Comparison of ENCODE assay signal across 24 mouse cellular contexts in the genomic region with DNA sequence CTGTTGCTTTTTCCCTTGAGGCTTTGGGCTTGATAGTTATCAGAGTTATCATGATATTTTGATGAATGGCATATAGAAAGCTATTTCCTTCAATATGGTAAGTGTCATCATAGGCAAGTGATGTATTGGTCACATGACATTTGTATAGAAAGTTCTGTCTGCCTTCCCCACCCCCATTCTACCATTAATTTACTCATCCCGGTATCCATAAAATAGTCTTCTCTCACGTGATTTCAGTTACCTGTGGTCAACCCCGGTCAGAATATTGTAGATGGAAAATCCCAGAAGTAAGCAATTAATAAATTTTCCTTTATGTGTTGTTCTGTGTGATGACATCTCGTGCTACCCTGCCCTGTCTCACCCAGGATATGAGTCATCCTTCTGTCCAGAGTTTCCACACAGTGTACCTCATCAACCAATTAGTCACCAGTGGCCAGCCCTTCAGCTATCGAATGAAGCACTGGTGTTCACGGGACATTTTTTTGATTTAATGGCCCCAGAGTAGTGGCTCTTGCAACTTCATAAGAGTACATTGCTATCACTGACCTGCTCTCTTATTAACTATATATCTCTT.
DNase-seq lines count a peak whose midpoint lies in the region; ATAC-seq and TF ChIP-seq lines count a peak whose summit lies in the region.
"Had no signal": no experiment of that assay in that cellular context is flagged by ENCODE, and none has a peak within 500 bp of the region (broad histone marks: within the 10 kb centered on the region; RNA-seq: fewer than 3 reads in every experiment).

No protein-coding gene starts in this region.

- H3K27me3 ChIP-seq in stomach, postnatal 0 days (ENCODE audit: control insufficient read depth, insufficient read depth, low read length), result no peaks in the 10 kb centered on the region
- H3K27me3 ChIP-seq: embryonic facial prominence, embryonic 15.5 days; forebrain, embryonic 15.5 days; hindbrain, embryonic 12.5 days; Patski had no signal

- no peak overlapping the region for H3K27ac ChIP-seq in stomach, postnatal 0 days (replicated peaks)
- H3K27ac ChIP-seq: embryonic facial prominence, embryonic 15.5 days; forebrain, embryonic 15.5 days; heart, embryonic 10.5 days; hindbrain, embryonic 12.5 days had no signal

- 0 out of 2 replicates have a peak, but pooled peaks have one; percentile 61 for ATAC-seq in stomach, postnatal 0 days (ENCODE audit: low FRiP score, low TSS enrichment)
- ATAC-seq: activated CD4-positive, CD25-positive, alpha-beta regulatory T cell, adult 4 months; forebrain, embryonic 15.5 days; hindbrain, embryonic 16.5 days; inflammation-experienced regulatory T-cells, adult 6 months; Patski had no signal

- no peak for TF ChIP-seq EP300 in stomach, postnatal 0 days (optimal IDR thresholded peaks at IDR 0.05)

- TF ChIP-seq CTCF in stomach, postnatal 0 days (IDR thresholded peaks at IDR 0.05; ENCODE audit: low read depth), result no peak

- no peaks in the 10 kb centered on the region for H3K4me1 ChIP-seq in stomach, postnatal 0 days (replicated peaks; ENCODE audit: control insufficient read depth, insufficient read depth)
- H3K4me1 ChIP-seq: forebrain, embryonic 15.5 days had no signal

- H3K4me2 ChIP-seq in stomach, postnatal 0 days (replicated peaks; ENCODE audit: low read depth), result no peak overlapping the region
- H3K4me2 ChIP-seq: embryonic facial prominence, embryonic 15.5 days; forebrain, embryonic 15.5 days; hindbrain, embryonic 12.5 days had no signal

- DNase-seq in 3134 (ENCODE audit: extremely low read depth, insufficient read length, low spot score) (peak; percentile 59), 3T3-L1 (ENCODE audit: low read depth, low spot score) (peak; percentile 87), MN1 (ENCODE audit: low spot score) (peak; percentile 24)
- DNase-seq in stomach, postnatal 0 days (ENCODE audit: low spot score), result no peak
- DNase-seq in lung, postnatal 36 days, result no peak
- DNase-seq in layer of hippocampus, adult 9-10 months (ENCODE audit: low spot score), result no peak
- DNase-seq: cerebellum, adult 11 months; cerebellum, adult 8-10 months; cerebellum, postnatal 14 days; embryo, embryonic 11 days; gastrocnemius, postnatal 10 days; heart, adult 18-20 months; heart, postnatal 10 days; heart, postnatal 4 days; kidney, adult 11 months had no signal

- H3K4me3 ChIP-seq in stomach, postnatal 0 days (ENCODE audit: low read depth, low read length), result no peak overlapping the region
- H3K4me3 ChIP-seq: embryonic facial prominence, embryonic 15.5 days; forebrain, embryonic 15.5 days; heart, embryonic 10.5 days; hindbrain, embryonic 12.5 days had no signal

- 71% methylated on average over 6 of the region's 6 CpGs for whole genome bisulfite sequencing in stomach, postnatal 0 days

- H3K9ac ChIP-seq in stomach, postnatal 0 days (ENCODE audit: low read length), result no peak overlapping the region
- H3K9ac ChIP-seq: embryonic facial prominence, embryonic 15.5 days; forebrain, embryonic 15.5 days; hindbrain, embryonic 12.5 days had no signal

- no peaks in the 10 kb centered on the region for H3K36me3 ChIP-seq in stomach, postnatal 0 days (ENCODE audit: control insufficient read depth, insufficient read depth, low read length)
- H3K36me3 ChIP-seq: embryonic facial prominence, embryonic 15.5 days; forebrain, embryonic 15.5 days; G1E; heart, embryonic 10.5 days; hindbrain, embryonic 12.5 days had no signal

- no peaks in the 10 kb centered on the region for H3K9me3 ChIP-seq in stomach, postnatal 0 days (ENCODE audit: control insufficient read depth, low read length)
- H3K9me3 ChIP-seq: embryonic facial prominence, embryonic 15.5 days; forebrain, embryonic 15.5 days; G1E; heart, embryonic 10.5 days; hindbrain, embryonic 12.5 days had no signal

Comparison
In these comparisons a context has a peak if more than half of its experiments do, and no peak if none do; other contexts are left out.
1. DNase-seq: peak in 3134 (single experiment), 3T3-L1 (single experiment) and MN1 (single experiment); none in stomach, postnatal 0 days (single experiment), lung, postnatal 36 days (single experiment) and layer of hippocampus, adult 9-10 months (single experiment).